Mouse (Mus musculus) left cerebral cortex, postnatal 36 days (tissue): ENCODE results near the gene Zfp148. TPM values are rescaled to one million over a fixed set of nuclear protein-coding genes. Genes with fewer than 3 reads are reported as not detected.
A peak's percentile ranks its signal among the peaks of the same experiment; 100 is the strongest.
"Not testable (repeated sequence)": the region's sequence is repeated elsewhere in the genome, so short reads cannot be mapped to it uniquely, and the experiment has no call there.

Experiments used
- DNase-seq, 2 experiments: peaks; one replicate each; pipeline ENCODE4 v3.0.0; 2021 to 2022; ENCODE audit warnings: low spot score in 2 of 2, mixed read lengths in 1 of 2
- intact Hi-C: fragments of 180-260 bp; cut with DNase I; formaldehyde crosslinking; loops from one replicate; pipeline ENCODE4 v1.15.1; 2025
- total RNA-seq, 2 experiments: library from RNA; stranded (reverse); gene quantifications; 2 replicates each; pipeline ENCODE4 v1.2.3; 2021

The Zfp148 gene
- total RNA-seq, 2 experiments from 2014 or later, result 159 TPM

DNA sequence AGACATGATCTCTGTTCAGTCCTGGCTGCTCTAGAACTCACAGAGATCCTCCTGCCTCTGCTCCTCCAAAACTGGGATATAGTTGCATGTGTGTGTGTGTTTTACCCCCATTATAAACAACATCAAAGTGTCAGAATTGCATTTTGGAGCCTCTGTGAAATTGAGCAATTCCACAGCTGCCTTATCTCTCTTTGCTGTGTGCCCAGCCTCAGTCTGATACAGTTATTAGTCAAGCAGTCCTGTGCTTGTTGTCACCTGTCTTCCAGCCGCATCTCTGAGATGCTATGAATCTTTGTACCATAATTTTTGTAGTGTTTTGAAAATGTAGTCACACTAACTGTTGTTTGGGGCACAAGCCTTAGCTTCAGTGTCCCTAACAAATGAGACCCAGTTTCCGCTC is 73.2 kb downstream of the Zfp148 start:
- intact Hi-C loops, result no loop called here
- DNase-seq, result no peak

GRCm38 (mm10) chr16:33454306-33454705 is 73.7 kb downstream of the Zfp148 start:
- DNase-seq, result no peak
- intact Hi-C loops, result no loop called here

DNA sequence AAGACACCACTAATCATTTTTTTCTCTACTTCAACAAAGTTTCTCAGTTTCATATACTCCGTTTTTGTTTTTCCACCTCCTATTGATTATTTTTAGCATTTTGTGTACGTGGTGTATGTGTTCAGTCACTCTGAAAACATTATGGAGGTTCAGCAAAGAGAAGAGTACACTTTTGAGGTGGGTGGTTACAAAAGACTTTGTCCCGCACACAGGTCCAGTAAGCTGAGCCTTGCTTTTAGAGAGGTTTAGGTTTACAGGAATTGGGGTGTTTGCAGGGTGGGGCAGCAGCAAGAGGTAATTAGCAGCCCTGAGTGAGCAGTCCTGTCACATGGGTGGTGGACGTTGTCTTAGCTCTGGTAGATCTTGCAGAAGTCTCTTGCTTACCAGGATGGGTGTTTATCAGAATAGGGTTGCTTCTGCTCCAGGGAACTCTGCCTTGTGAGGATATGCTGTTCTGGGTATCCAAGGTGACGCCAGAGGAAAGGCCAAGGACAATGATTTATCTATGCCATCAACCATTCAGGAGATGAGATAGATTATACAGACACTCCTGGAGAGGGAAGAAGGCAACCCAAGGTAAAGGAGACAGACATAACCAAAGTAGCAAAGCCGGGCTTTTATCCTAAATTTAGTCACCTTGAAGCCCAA is 74.8 kb downstream of the Zfp148 start:
- intact Hi-C loops, result no loop called here
- DNase-seq, result no peak

DNA sequence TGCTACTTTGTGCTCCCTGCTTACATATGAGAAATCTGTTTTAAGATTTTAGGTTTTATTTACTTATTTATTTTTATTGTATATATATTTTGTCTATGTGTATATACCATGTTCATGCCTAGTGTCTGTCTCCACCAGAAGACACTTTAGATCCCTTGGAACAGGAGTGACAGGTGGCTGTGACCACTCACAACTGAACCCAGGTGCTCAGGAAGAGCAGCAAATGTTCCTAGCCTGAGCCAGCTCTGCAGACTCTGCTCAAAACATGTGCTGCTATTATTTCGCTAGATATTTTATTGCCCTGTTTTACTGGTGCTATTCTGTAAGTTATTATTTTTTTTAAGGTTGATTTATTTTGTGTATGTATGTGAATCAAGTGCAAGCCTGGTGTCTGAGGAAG is 78.5 kb downstream of the Zfp148 start:
- intact Hi-C loops, result no loop called here
- DNase-seq, result no peak

- DNase-seq, result no peak
- intact Hi-C loops, result no loop called here
Measured at GRCm38 (mm10) chr16:33461416-33461815, 80.8 kb downstream of the Zfp148 start.

GRCm38 (mm10) chr16:33464509-33465241 is 84.0 kb downstream of the Zfp148 start:
- intact Hi-C loops, result no loop called here
- DNase-seq, result no peak

- DNase-seq, result no peak
- intact Hi-C loops, result no loop called here
Measured at GRCm38 (mm10) chr16:33465242-33465614, 84.6 kb downstream of the Zfp148 start.

- no peak for DNase-seq
- intact Hi-C loops, result no loop called here
Measured at GRCm38 (mm10) chr16:33467451-33467850, 86.8 kb downstream of the Zfp148 start.

DNA sequence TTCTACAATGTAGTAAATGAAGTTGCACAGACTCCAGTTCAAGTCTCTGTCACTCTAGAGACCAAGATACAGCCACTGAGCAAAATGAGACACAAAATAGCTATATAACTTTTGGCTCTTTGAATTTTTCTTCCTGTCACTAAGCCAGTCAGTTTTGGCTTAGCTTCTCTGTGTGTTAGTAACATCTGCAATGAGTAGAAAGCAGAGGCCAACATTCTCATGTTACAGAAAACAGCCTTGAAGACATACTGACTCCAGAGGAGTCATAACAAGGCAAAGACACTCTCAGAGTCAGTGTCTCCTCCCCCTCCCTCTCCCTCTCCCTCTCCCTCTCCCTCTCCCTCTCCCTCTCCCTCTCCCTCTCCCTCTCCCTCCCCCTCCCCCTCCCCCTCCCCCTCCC is 89.3 kb downstream of the Zfp148 start:
- no peak for DNase-seq
- intact Hi-C loops, result no loop called here

DNA sequence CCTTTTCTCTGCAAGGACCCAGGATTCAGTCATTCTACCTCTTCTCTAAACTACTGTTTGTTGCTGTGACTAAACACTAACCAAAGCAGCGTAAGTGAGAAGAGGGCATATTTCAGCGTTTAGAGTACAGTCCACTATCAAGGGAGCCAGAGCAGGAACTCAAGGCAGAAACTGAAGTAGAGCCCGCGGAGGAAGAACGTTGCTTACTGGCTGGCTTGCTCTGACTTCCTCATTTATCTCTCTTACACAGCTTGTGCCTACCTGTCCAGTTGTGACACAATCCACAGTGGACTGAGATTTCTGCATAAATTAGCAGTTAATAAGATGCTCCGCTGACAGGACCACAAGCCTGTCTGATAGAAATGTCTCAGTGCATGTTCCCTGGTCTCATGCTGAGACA is 93.7 kb downstream of the Zfp148 start:
- DNase-seq, result no peak
- intact Hi-C loops, result no loop called here

GRCm38 (mm10) chr16:33479926-33480325 is 99.3 kb downstream of the Zfp148 start:
- no peak for DNase-seq
- intact Hi-C loops, result no loop called here

DNA sequence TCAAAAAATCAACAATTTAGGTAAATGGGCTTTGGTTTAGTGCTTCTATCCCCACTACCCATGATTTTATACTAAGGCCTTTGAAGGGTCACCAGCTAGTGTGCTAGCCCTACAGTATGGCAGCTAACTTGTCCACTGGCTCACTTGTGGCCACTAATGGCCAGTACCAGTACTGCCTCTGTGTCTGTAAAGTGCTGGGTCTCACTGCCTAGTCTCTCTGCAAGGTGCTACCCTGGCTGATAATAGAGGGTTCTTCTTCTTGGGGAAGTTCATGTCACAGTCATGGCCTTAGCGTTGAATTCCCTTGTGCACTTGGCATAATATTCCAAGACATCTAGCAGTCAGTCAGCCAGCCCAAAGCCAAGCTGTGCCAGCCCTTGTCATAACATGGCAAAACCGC is 100.5 kb downstream of the Zfp148 start:
- no peak for DNase-seq

GRCm38 (mm10) chr16:33482309-33482708 is 101.7 kb downstream of the Zfp148 start:
- DNase-seq, result no peak
- intact Hi-C loops, result no loop called here

More for the DNA sequence above, 100.5 kb downstream of the Zfp148 start:
- intact Hi-C loops, result no loop called here

DNA sequence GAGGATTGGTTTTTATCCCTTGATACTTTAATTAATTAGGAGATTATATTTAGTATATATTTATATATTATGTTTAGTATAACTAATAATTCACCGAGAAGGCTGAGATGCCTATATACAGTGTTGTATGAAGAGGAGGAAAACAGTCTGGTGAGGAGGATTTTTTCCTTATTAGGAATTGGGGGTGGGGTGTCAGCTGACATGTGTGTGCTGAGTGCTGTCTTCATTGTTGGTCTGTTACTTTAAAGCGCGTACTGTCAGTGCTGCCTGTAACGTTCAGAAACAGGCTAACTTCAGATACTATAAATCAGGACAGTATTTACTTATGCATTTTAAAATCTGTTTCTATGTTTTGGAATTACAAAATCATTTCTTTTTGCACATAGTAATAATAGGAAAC is 107.1 kb downstream of the Zfp148 start:
- intact Hi-C loops, result no loop called here
- no peak for DNase-seq

GRCm38 (mm10) chr16:33494374-33494773 is 113.7 kb downstream of the Zfp148 start:
- DNase-seq, result no peak
- intact Hi-C loops, result no loop called here

GRCm38 (mm10) chr16:33508082-33508481 is 127.4 kb downstream of the Zfp148 start:
- intact Hi-C loops, result no loop called here
- no peak for DNase-seq

DNA sequence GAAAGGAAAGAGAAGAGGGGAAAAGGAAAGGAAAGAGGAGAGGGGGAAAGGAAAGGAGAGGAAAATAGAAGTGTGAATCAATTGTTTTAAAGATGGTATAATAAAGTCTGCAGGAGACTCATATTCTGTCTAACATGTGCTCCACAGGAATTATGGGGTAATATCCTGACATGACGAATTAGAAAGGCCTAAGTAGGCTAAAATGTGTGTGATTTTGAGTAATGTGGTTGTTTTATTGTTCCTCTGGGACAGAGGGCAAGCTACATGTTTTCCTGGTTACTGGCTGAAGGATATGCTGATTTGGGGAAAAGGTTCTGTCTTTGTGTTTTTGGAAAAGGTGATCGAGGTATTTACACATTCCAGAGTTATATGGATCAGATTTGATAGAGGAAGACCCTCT is 128.6 kb downstream of the Zfp148 start:
- intact Hi-C loops, DNase-seq: not testable (repeated sequence)

- intact Hi-C loops, DNase-seq: not testable (repeated sequence)
Measured at GRCm38 (mm10) chr16:33510856-33511255, 130.2 kb downstream of the Zfp148 start.

DNA sequence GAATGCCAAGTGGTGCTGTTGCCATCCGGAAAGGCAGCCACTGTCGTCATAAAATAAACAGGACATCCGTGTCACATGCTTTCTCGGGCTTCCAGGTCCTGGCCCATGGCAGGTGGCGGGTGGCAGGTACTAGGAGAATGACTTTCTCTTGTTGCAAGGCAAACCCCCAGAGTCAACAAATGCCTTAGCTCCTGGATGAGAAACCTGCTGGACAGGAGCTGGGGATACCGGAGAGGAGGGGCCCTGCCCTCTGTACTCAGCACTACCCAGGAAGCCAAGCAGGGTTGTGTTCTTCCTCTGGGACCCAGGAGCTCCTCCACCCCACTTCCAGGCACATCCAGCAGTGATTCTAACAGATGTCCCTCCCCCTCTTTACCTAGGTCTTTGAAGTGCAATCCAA is 131.9 kb downstream of the Zfp148 start:
- no peak for DNase-seq
- intact Hi-C loops, result no loop called here

DNA sequence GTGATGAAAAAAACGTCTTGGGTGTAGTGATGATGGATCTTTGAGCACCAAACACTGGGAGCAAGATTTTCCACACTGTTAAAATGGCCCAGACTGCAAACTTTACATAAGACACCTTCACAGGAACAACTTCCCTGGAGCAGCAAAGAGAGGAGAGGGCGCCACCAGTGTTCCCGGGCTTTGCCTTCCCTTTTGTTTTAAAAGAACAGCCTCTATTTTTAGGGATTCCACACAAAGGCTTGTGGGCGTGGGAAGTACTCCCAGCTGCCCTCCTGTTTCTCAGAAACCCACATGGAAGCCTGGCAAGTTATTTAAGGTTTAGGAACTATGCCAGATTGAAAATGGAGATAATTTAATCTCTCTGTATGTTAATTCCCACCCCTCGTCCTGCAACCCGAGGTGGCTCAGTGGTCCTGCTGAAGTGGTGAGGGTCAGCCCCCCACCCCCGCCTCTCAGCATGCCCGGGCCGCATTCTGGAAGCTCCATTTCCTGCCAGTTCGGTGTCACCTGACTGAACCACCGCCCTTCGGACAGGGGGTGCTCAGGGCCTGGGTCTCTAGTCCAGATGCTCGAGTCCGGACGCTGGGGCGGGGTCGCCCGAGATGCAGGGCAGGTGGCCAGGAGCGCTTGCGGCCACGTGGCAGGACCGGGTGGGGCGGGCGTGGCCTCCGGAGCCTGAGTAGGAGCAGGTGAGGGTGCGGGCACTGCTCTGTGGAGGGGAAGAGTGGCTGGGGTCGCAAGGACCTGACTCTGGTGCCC is 136.3 kb downstream of the Zfp148 start, which contains the start of gene Slc12a8:
Gene Slc12a8, plus strand, starts transcription at position 522 of the 759 bp plus-strand sequence.
- intact Hi-C loops, result loop anchor here (5.0 kb wide), 1 partner anchor 135 kb away; the partner anchor contains the start of gene Zfp148
- peak; percentile 46 to 60 for DNase-seq
